Mouse (Mus musculus): ENCODE results near the gene BC048671. TPM values are rescaled to one million over a fixed set of nuclear protein-coding genes. Genes with fewer than 3 reads are reported as not detected.

The BC048671 gene
- under 1 TPM; 0.28 to 0.64 TPM for polyA plus RNA-seq (2017; shearing (Covaris generic))

DNA sequence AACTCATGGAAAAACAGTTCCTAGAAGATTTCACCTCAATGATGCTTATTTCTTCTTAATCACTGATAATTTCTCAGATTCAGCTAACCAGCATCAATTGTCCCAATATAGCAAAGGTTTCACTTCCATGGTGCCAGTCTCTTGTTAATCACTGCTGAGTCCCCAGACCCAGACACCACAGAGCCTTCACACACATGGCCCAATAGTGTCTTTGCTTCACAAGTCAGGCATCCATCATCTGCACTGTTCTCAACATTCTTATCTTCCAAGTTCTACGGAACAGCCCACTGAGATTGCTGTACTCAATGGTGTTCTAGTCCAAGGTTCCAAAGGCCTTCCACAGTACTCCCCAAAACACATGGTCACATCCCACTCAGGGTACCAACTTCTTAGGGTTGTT lies at the start of gene BC048671:
Gene BC048671, plus strand, starts transcription at position 301 of the 400 bp plus-strand sequence.

DNA sequence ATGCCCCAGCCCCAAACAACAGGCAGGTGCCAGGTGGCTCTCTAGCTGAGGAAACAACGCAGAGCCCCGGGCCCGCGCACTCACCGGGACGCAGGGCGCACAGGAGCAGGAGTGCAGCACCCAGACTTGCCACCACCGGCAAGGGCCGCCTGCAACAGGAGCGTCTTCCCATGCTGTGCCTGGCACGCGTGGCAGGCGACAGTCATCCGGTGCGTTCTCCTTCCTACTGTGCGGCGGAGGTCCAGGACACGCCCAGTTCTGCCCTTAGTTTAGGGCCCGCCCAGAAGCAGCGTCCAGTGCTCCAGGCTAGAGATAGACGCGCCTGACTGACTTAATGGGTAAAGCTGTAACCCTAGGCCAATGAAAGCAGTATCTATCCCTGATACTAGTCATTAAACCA lies 24.0 kb downstream of the BC048671 start, which contains the start of gene Chst13:
Gene Chst13, minus strand, starts transcription at position 195 of the 400 bp plus-strand sequence.

DNA sequence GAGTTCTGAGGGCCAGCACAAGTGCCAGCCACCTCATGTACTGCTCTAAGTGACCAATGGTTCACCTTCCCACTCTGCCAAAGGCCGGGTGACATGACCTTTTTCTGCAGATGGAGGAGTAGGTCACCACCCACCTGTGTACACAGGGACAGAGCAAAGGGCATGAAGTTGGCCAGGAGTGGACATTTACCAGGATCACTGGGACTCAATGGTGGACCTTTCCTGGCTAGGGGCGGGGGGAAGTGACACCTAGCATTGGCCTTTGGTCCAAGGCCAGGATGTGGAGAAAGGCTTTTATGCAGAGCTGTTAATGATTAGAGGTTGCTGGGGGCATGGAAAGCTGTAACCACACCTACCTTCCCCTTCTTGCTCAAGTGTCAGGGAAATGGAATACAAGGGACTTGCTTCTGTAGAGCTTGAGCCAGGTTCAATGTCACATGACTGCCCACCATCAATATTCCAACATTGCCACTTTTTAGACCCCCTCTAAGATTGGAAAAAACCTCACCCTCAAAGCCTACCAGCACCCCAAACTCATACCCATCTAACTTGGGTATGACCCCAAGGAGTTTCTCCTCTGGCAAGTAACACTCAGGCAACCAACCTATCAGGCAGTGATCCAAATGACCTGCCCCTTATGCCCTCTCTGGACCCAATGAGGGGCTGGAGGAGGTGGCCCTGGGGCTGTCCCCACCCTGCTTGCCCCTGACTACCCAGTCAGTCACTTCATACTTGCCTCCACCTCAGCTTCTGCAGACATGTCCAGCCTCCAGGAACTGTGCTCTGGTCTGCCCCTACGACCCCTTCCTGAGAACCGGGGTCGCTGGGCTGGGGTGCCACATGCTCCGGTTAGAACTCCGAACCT lies 31.8 kb downstream of the BC048671 start, which contains the start of gene Uroc1:
Gene Uroc1, plus strand, starts transcription at position 724 of the 865 bp plus-strand sequence.

Other genes with a start within 250 kb of the BC048671 start
- under 1 TPM in 1 of 2 experiments, not detected in 1; 0.37 TPM for gene Vmn1r49, start 222.7 kb upstream of the BC048671 start, polyA plus RNA-seq (2017; shearing (Covaris generic))
- not detected for gene Vmn1r50, start 199.8 kb upstream of the BC048671 start, polyA plus RNA-seq (2017; shearing (Covaris generic))
- under 1 TPM in 1 of 2 experiments, not detected in 1; 0.28 TPM for gene Vmn1r51, start 178.6 kb upstream of the BC048671 start, polyA plus RNA-seq (2017; shearing (Covaris generic))
- gene Vmn1r52, start 126.4 kb upstream of the BC048671 start, polyA plus RNA-seq (2017; shearing (Covaris generic)), result under 1 TPM in 1 of 2 experiments, not detected in 1; 0.69 TPM
- not detected for gene V1ra8, start 98.4 kb upstream of the BC048671 start, polyA plus RNA-seq (2017; shearing (Covaris generic))
- not detected for gene Vmn1r53, start 76.8 kb upstream of the BC048671 start, polyA plus RNA-seq (2017; shearing (Covaris generic))
- not detected for gene Vmn1r54, start 54.9 kb upstream of the BC048671 start, polyA plus RNA-seq (2017; shearing (Covaris generic))
- not detected for gene Chst13, start 24.0 kb downstream of the BC048671 start, polyA plus RNA-seq (2017; shearing (Covaris generic))
- under 1 TPM in 1 of 2 experiments, not detected in 1; 0.16 TPM for gene Uroc1, start 32.1 kb downstream of the BC048671 start, polyA plus RNA-seq (2017; shearing (Covaris generic))
- gene Zxdc, start 68.3 kb downstream of the BC048671 start, polyA plus RNA-seq (2017; shearing (Covaris generic)), result 10 to 100 TPM; 32.0 to 45.2 TPM
- under 1 TPM; 0.29 to 0.49 TPM for gene Cfap100, start 127.6 kb downstream of the BC048671 start, polyA plus RNA-seq (2017; shearing (Covaris generic))
- 1 to 10 TPM; 1.2 to 1.3 TPM for gene Klf15, start 161.4 kb downstream of the BC048671 start, polyA plus RNA-seq (2017; shearing (Covaris generic))
- gene Aldh1l1, start 185.2 kb downstream of the BC048671 start, polyA plus RNA-seq (2017; shearing (Covaris generic)), result 1 to 10 TPM; 1.9 to 2.4 TPM